Mouse (Mus musculus): ENCODE results near the gene Taf8.

- TF ChIP-seq CTCF (IDR thresholded peaks at IDR 0.05; ENCODE audit: low read depth) (no peak), EP300 (IDR thresholded peaks at IDR 0.05; ENCODE audit: low read depth) (no peak)
Measured at GRCm38 (mm10) chr17:47529595-47529994, 27.5 kb upstream of the Taf8 start.

All from heart, postnatal 0 days (tissue).